Mouse (Mus musculus): ENCODE results near the gene Faim2. TPM values are rescaled to one million over a fixed set of nuclear protein-coding genes. Genes with fewer than 3 reads are reported as not detected.

The Faim2 gene
- 0.24 and 0.66 TPM in 2 replicates for polyA plus RNA-seq (2014; fragmentation: Nextera tagmentation; extraction: Ambion mirVana)

- peak within 1 kb of the TSS; percentile 43 for H3K9ac ChIP-seq (replicated peaks; ENCODE audit: low read length)
- no peaks in the 10 kb centered on the region for H3K36me3 ChIP-seq (replicated peaks; ENCODE audit: control insufficient read depth, insufficient read depth, low read depth, low read length)
- DNase-seq (ENCODE audit: low spot score) = peak; percentile 46
- peak within 1 kb of the TSS; percentile 23; the same call in 1 of the 2 replicates for H3K4me2 ChIP-seq (ENCODE audit: low read depth, low read length)
- no peaks in the 10 kb centered on the region for H3K9me3 ChIP-seq (replicated peaks; ENCODE audit: control insufficient read depth, low read length)
- 15% methylated on average over 27 of the region's 27 CpGs for WGBS
- H3K27me3 ChIP-seq (ENCODE audit: control insufficient read depth, insufficient read depth, low read length) = peaks cover 8% of the 10 kb centered on the region; the same call in 1 of the 2 replicates
- no peak within 1 kb of the TSS for H3K4me3 ChIP-seq (ENCODE audit: low read depth, low read length)
- ATAC-seq (replicated peaks; ENCODE audit: insufficient number of reproducible peaks, low FRiP score, low TSS enrichment, low read depth) = no peak
- no peaks in the 10 kb centered on the region for H3K4me1 ChIP-seq (ENCODE audit: control insufficient read depth, insufficient read depth, low read length)
- H3K27ac ChIP-seq (replicated peaks; ENCODE audit: low read depth, low read length) = no peak within 1 kb of the TSS
Measured at GRCm38 (mm10) chr15:99527629-99528353, at the start of gene Faim2. Gene Faim2 (minus strand): TSS chr15:99528165.

- WGBS = 81% methylated on average over 10 of the region's 10 CpGs
- no peak for ATAC-seq (replicated peaks; ENCODE audit: insufficient number of reproducible peaks, low FRiP score, low TSS enrichment, low read depth)
- Histone ChIP-seq H3K27me3 (ENCODE audit: control insufficient read depth, insufficient read depth, low read length) (no peaks in the 10 kb centered on the region), H3K9ac (replicated peaks; ENCODE audit: low read length) (no peak overlapping the region), H3K9me3 (replicated peaks; ENCODE audit: control insufficient read depth, low read length) (no peaks in the 10 kb centered on the region), H3K36me3 (replicated peaks; ENCODE audit: control insufficient read depth, insufficient read depth, low read depth, low read length) (no peaks in the 10 kb centered on the region), H3K4me2 (ENCODE audit: low read depth, low read length) (no peak overlapping the region), H3K27ac (replicated peaks; ENCODE audit: low read depth, low read length) (no peak overlapping the region), H3K4me3 (ENCODE audit: low read depth, low read length) (no peak overlapping the region), H3K4me1 (ENCODE audit: control insufficient read depth, insufficient read depth, low read length) (no peaks in the 10 kb centered on the region)
- no peak for DNase-seq (ENCODE audit: low spot score)
Measured at GRCm38 (mm10) chr15:99569123-99569522, 41.2 kb upstream of the Faim2 start.

- H3K27ac ChIP-seq (replicated peaks; ENCODE audit: low read depth, low read length) = no peak overlapping the region
- no peaks in the 10 kb centered on the region for H3K4me1 ChIP-seq (ENCODE audit: control insufficient read depth, insufficient read depth, low read length)
- no peaks in the 10 kb centered on the region for H3K36me3 ChIP-seq (replicated peaks; ENCODE audit: control insufficient read depth, insufficient read depth, low read depth, low read length)
- H3K9me3 ChIP-seq (replicated peaks; ENCODE audit: control insufficient read depth, low read length) = no peaks in the 10 kb centered on the region
- WGBS = 74% methylated on average over 6 of the region's 6 CpGs
- H3K27me3 ChIP-seq (ENCODE audit: control insufficient read depth, insufficient read depth, low read length) = no peaks in the 10 kb centered on the region
- no peak overlapping the region for H3K4me2 ChIP-seq (ENCODE audit: low read depth, low read length)
- no peak for ATAC-seq (replicated peaks; ENCODE audit: insufficient number of reproducible peaks, low FRiP score, low TSS enrichment, low read depth)
- H3K9ac ChIP-seq (replicated peaks; ENCODE audit: low read length) = no peak overlapping the region
- no peak overlapping the region for H3K4me3 ChIP-seq (ENCODE audit: low read depth, low read length)
- DNase-seq (ENCODE audit: low spot score) = no peak
Measured at GRCm38 (mm10) chr15:99568682-99569081, 40.7 kb upstream of the Faim2 start.

- Histone ChIP-seq H3K4me2 (ENCODE audit: low read depth, low read length) (no peak overlapping the region), H3K4me3 (ENCODE audit: low read depth, low read length) (no peak overlapping the region), H3K9ac (replicated peaks; ENCODE audit: low read length) (no peak overlapping the region), H3K4me1 (ENCODE audit: control insufficient read depth, insufficient read depth, low read length) (no peaks in the 10 kb centered on the region), H3K36me3 (replicated peaks; ENCODE audit: control insufficient read depth, insufficient read depth, low read depth, low read length) (no peaks in the 10 kb centered on the region), H3K9me3 (replicated peaks; ENCODE audit: control insufficient read depth, low read length) (no peaks in the 10 kb centered on the region), H3K27ac (replicated peaks; ENCODE audit: low read depth, low read length) (no peak overlapping the region), H3K27me3 (ENCODE audit: control insufficient read depth, insufficient read depth, low read length) (no peaks in the 10 kb centered on the region)
- ATAC-seq (replicated peaks; ENCODE audit: insufficient number of reproducible peaks, low FRiP score, low TSS enrichment, low read depth) (no peak), DNase-seq (ENCODE audit: low spot score) (no peak)
- WGBS = 83% methylated on average over 4 of the region's 4 CpGs
Measured at GRCm38 (mm10) chr15:99567371-99567770, 39.4 kb upstream of the Faim2 start.

- DNase-seq (ENCODE audit: low spot score) (no peak), ATAC-seq (replicated peaks; ENCODE audit: insufficient number of reproducible peaks, low FRiP score, low TSS enrichment, low read depth) (no peak)
- Histone ChIP-seq H3K4me3 (ENCODE audit: low read depth, low read length) (no peak overlapping the region), H3K9me3 (replicated peaks; ENCODE audit: control insufficient read depth, low read length) (no peaks in the 10 kb centered on the region), H3K9ac (replicated peaks; ENCODE audit: low read length) (no peak overlapping the region), H3K4me1 (ENCODE audit: control insufficient read depth, insufficient read depth, low read length) (no peaks in the 10 kb centered on the region), H3K4me2 (ENCODE audit: low read depth, low read length) (no peak overlapping the region), H3K27ac (replicated peaks; ENCODE audit: low read depth, low read length) (no peak overlapping the region), H3K27me3 (ENCODE audit: control insufficient read depth, insufficient read depth, low read length) (no peaks in the 10 kb centered on the region), H3K36me3 (replicated peaks; ENCODE audit: control insufficient read depth, insufficient read depth, low read depth, low read length) (no peaks in the 10 kb centered on the region)
- 79% methylated on average over 10 of the region's 10 CpGs for WGBS
Measured at GRCm38 (mm10) chr15:99560246-99560645, 32.3 kb upstream of the Faim2 start.

- 89% methylated on average over 1 of the region's 1 CpGs for WGBS
- Histone ChIP-seq H3K27ac (replicated peaks; ENCODE audit: low read depth, low read length) (no peak overlapping the region), H3K27me3 (ENCODE audit: control insufficient read depth, insufficient read depth, low read length) (no peaks in the 10 kb centered on the region), H3K9me3 (replicated peaks; ENCODE audit: control insufficient read depth, low read length) (no peaks in the 10 kb centered on the region), H3K36me3 (replicated peaks; ENCODE audit: control insufficient read depth, insufficient read depth, low read depth, low read length) (no peaks in the 10 kb centered on the region), H3K4me1 (ENCODE audit: control insufficient read depth, insufficient read depth, low read length) (no peaks in the 10 kb centered on the region), H3K4me3 (ENCODE audit: low read depth, low read length) (no peak overlapping the region), H3K9ac (replicated peaks; ENCODE audit: low read length) (no peak overlapping the region), H3K4me2 (ENCODE audit: low read depth, low read length) (no peak overlapping the region)
- DNase-seq (ENCODE audit: low spot score) (no peak), ATAC-seq (replicated peaks; ENCODE audit: insufficient number of reproducible peaks, low FRiP score, low TSS enrichment, low read depth) (no peak)
Measured at GRCm38 (mm10) chr15:99558947-99559346, 31.0 kb upstream of the Faim2 start.

- ATAC-seq (replicated peaks; ENCODE audit: insufficient number of reproducible peaks, low FRiP score, low TSS enrichment, low read depth) = no peak
- no peak overlapping the region for H3K9ac ChIP-seq (replicated peaks; ENCODE audit: low read length)
- H3K36me3 ChIP-seq (replicated peaks; ENCODE audit: control insufficient read depth, insufficient read depth, low read depth, low read length) = no peaks in the 10 kb centered on the region
- H3K4me3 ChIP-seq (ENCODE audit: low read depth, low read length) = no peak overlapping the region
- H3K4me1 ChIP-seq (ENCODE audit: control insufficient read depth, insufficient read depth, low read length) = no peaks in the 10 kb centered on the region
- H3K27ac ChIP-seq (replicated peaks; ENCODE audit: low read depth, low read length) = no peak overlapping the region
- peak; percentile 51 for DNase-seq (ENCODE audit: low spot score)
- no peaks in the 10 kb centered on the region for H3K9me3 ChIP-seq (replicated peaks; ENCODE audit: control insufficient read depth, low read length)
- no peaks in the 10 kb centered on the region for H3K27me3 ChIP-seq (ENCODE audit: control insufficient read depth, insufficient read depth, low read length)
- WGBS = 59% methylated on average over 6 of the region's 6 CpGs
- no peak overlapping the region for H3K4me2 ChIP-seq (ENCODE audit: low read depth, low read length)
Measured at GRCm38 (mm10) chr15:99553767-99554166, 25.8 kb upstream of the Faim2 start.

GRCm38 (mm10) chr15:99549901-99550300, 21.9 kb upstream of the Faim2 start:
- ATAC-seq (replicated peaks; ENCODE audit: insufficient number of reproducible peaks, low FRiP score, low TSS enrichment, low read depth) = no peak
- WGBS = 50% methylated on average over 2 of the region's 2 CpGs
- Histone ChIP-seq H3K4me1 (ENCODE audit: control insufficient read depth, insufficient read depth, low read length) (no peaks in the 10 kb centered on the region), H3K4me2 (ENCODE audit: low read depth, low read length) (no peak overlapping the region), H3K36me3 (replicated peaks; ENCODE audit: control insufficient read depth, insufficient read depth, low read depth, low read length) (no peaks in the 10 kb centered on the region), H3K4me3 (ENCODE audit: low read depth, low read length) (no peak overlapping the region), H3K27ac (replicated peaks; ENCODE audit: low read depth, low read length) (no peak overlapping the region), H3K9me3 (replicated peaks; ENCODE audit: control insufficient read depth, low read length) (no peaks in the 10 kb centered on the region), H3K27me3 (ENCODE audit: control insufficient read depth, insufficient read depth, low read length) (no peaks in the 10 kb centered on the region), H3K9ac (replicated peaks; ENCODE audit: low read length) (no peak overlapping the region)
- no peak for DNase-seq (ENCODE audit: low spot score)

All from embryonic facial prominence, embryonic 11.5 days (tissue).